Mouse (Mus musculus): ENCODE measurements at regions not wholly inside any gene's neighbourhood (a gene's known extent, or its start where the extent isn't known, plus 50 kb on each side); places are given as distances from the start of the nearest gene placed in this dataset.
A peak's percentile ranks its signal among the peaks of the same experiment; 100 is the strongest.

- no peak for DNase-seq (ENCODE audit: low spot score)
Measured at GRCm38 (mm10) chr19:21527391-21527790, 54.1 kb upstream of the Gda start.

GRCm38 (mm10) chr19:21525808-21526207, 52.6 kb upstream of the Gda start:
- DNase-seq (ENCODE audit: low spot score), result peak; percentile 82
